Mouse (Mus musculus) megakaryocyte, adult 5-6 weeks (primary cell): ENCODE results near the gene Gigyf2. TPM values are rescaled to one million over a fixed set of nuclear protein-coding genes. Genes with fewer than 3 reads are reported as not detected.

Source experiments
- ATAC-seq: 2 replicates; pipeline ENCODE4 v1.8.0; 2016; ENCODE audit warnings: mild to moderate bottlenecking, inconsistent platforms; ENCODE audit not compliant: poor library complexity, severe bottlenecking
- total RNA-seq, 2 experiments: library from RNA; stranded (forward) in 1 of 2; stranded (reverse) in 1 of 2; fragments of 153-499, 151-499 nt in 1 of 2; fragments of 221-1000, 200-1000 nt in 1 of 2; gene quantifications; 2 replicates each; pipeline versions ENCODE4 v1.2.3 to v1.2.4; 2015 to 2017

Gene Gigyf2
- total RNA-seq, 2 experiments from 2014 or later: 38.6 to 90.8 TPM

DNA sequence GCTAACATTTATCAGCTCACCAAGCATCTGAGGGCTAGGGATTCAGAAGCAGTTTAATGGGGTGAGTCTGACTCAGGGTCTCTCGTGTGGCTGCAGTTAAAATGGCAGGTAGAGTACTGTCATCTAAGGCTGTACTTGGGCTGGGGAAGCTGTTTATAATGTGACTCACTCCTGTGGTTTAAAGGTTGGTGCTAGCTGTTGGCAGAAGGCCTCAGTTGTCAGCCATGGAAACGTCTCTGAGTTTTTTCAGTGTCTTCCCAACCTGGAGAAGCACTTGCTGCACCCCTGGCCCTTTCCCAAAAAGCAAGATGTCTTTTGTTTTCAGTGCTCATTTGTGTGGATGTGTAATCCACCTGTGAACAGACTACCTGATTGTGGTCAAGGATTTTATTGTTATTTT lies 10.9 kb upstream of the Gigyf2 start:
- no peak for ATAC-seq

DNA sequence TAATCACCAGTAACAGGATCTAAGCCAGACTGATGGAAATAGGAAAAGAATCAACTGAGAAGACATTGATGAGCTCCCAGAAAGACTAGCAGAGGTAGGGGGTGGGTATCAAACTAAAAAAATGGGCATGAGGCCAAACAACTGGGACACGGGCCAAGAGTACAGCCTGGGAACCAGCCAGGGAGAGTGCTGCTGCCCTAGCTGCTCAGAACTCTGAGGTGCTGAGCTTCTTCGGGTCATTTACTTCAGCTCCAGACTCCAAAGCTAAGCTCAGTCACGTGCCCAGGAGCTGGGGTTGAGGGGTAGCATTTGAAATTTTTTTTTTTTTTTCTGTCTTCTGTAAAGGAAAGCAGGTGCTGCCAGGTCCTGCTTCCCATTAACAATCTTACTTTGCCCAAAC lies 10.1 kb upstream of the Gigyf2 start:
- ATAC-seq: no peak

- no peak for ATAC-seq
Measured at GRCm38 (mm10) chr1:87321071-87321470, 5.7 kb upstream of the Gigyf2 start.

DNA sequence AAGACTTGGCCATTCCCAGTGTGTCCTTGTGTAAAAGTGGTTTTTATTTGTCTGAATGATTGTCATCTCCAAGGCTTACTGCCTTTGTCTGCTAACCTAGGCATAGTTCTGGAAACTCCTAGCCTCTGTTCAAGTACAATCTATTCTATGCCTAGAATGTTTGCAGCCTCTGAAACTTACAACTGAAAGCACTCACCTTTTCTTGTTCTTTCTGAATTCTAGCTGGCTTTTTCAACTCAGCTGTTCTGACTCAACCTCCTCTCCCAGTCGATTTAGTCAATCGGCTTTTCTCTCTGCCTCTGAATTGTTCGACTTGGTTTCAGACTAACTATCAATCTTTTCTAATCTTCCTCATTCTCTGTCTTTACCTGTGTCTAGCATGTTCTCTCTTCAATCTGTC lies 4.0 kb upstream of the Gigyf2 start:
- no peak for ATAC-seq

DNA sequence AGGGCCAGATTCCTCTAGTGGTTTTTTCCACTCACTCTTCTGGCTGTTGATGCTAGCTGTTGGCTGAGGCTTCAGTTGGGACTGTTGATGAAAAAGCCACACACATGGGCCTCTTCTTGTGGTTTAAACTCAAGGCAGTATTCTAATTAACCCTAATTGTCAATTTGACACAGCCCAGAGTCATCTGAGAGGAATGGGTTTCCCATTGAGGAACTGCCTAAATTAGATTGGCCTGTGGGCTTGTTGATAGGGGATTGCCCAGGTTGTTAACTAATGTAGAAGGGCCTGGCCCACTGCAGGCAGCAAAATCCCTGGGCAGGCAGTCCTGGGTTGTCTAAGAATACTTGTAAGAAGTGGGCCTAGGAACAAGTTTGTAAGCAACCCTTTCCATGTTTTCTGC lies 2.1 kb upstream of the Gigyf2 start:
- no peak for ATAC-seq

DNA sequence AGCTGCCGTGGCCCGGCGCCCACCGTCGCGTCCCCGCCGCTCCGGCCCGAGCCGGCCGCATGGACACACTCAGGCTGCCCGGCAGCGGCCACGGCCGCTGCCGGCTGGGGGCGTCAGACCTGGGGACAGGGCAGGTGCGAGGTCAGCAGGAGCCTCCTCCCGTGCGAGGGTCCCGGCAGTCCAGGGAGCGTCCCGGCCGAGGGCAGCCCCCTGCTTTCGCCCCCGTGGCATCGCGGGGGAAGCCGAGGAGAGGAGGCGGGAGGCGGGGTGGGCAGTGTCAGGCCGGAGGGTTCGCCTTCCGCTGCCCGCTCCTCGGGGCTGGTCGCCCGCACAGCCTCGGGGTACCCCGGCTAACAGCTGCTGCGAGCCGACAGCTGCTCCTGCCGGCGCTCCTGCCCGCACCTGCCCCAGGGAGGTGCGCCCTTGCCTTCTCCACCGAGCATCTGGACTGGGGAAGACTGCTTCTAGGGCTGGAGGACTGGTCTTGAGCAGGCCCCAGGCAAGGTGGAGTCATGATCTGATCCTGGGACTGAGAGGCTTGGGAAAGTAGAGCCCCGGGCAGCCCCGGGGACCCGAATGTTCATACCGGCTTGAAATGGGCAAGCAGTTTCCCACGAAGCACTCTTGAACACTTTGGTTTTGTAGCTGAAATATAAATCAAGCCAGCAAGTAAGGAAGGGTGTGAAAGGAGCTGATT lies 515 bp downstream of the Gigyf2 start:
- peak; percentile 27 for ATAC-seq

DNA sequence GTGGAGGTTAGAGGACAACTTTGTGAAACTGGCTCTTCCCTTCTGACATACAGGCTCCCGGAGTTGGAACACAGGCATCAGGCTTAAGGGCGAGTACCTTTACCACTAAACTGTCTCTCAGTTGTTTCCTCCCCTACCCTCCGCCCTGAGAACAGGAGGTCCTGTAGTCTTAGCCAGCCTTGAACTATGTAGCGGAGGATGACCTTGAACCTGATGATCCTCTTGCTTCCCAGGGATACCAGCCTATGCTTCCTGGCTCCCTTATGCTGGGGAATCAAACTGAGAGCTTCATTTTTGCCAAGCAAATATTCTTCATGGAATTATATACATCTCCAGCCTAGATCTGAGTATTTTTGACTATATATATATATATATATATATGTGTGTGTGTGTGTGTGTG lies 5.0 kb downstream of the Gigyf2 start:
- ATAC-seq: no peak

GRCm38 (mm10) chr1:87350576-87350975 lies 23.8 kb downstream of the Gigyf2 start:
- ATAC-seq: no peak

DNA sequence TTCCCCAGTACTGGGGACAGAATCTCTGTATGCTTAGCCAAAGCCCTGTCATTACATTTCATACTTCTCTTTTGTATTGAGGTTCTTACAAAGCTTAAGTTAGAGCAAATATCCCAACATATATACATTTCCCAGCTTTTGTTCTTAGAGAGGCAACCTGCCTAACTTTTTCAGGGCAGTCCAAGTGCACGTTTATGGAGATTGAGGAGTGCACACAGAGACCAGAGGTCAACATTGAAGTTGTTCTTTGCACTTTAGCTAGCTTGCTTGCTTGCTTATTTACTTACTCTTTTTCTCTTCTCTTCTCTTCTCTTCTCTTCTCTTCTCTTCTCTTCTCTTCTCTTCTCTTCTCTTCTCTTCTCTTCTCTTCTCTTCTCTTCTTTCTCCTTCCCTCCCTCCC lies 33.5 kb downstream of the Gigyf2 start:
- ATAC-seq: no peak

DNA sequence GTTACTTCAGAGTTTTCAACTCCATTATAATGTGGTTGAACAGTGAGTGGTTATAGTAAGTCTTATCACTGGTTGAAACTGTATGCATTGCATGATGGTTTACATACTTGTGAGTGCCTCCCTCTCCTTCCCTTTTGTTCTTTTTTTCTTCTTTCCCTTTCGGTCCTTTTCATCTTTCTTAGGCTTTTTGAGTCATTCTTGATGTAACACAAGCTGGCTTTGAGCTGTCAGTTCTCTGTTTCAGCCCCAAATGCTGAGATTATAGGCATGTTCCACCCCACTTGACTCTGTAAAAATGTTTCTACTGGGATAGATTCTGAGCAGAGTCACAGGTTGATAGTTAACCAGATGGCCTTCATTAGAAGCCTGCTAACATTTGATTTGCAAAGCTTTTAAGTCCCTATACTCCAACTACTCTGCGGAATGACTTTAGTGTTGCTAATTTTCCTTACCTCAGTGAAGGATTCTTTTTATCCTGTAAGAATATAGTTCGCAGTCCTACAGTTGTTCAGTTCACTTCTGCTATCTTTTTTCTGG lies 51.3 kb downstream of the Gigyf2 start:
- no peak for ATAC-seq

DNA sequence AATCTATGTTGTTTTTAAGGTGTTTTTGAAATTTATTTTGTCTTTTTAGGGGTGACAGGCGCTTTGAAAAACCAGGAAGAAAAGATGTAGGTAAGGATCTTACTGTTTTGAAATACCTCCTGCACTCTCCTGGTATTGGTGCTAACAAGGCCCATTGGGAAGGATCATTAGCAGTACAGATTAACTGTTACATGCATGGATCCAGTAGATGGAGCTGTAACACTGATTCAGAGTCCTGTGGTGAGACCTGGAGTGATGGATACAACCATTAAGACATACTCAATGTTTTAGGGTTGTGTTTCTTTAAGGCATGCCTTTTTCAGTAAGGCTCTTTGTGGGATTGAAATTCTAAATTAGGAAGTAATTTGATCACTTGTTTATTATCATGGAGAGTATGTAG lies 53.1 kb downstream of the Gigyf2 start:
- no peak for ATAC-seq

DNA sequence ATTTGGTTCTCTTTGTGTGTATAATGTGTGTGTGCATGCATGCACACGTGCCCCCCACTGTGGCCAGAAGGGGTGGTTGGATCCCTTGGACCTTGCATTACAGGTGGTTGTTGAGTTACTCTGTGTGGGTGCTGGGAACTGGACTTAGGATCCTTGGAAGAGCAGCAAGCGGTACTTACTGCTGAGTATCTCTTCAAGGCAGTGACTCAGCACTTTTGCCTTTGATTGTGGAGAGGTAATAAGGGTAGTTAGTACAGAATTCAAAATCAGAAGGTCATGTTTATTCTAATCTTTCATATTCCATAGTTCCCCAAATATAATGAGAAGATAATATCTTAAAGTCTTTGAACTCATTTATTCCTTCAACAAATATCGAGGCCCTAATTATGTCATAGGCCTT lies 54.4 kb downstream of the Gigyf2 start:
- no peak for ATAC-seq

DNA sequence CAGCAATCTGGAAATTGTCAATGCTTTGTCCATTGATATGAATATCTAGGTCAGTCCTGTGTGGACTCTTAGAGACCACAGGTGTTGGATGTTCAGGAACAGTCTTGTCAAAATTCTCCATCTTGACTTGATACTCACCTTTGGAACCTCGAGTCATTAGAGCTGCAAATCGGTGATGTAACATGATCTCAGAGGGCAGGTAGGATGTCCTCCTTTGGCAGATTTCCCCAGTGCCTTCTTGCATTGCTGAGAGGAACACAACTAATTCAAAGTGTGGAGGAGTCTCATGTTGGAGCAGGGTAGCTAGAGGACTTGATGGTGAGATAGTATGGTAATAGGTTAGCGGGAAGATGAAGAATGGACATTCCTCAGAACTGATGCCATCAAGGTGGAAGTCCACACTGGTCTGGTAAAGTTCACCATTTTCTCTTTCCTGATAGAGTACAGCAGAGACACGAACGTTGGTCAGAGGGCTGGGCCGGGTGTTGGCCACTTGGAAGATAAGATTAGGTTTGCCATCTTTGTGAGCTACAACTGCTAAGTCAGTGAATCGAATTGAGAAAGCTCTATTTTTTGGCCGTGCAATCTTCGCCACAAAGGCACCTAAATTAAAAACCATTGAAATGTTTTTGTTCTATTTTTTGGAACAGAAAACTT lies 59.8 kb downstream of the Gigyf2 start:
- ATAC-seq: no peak

- no peak for ATAC-seq
Measured at GRCm38 (mm10) chr1:87393444-87394195, 66.8 kb downstream of the Gigyf2 start.

GRCm38 (mm10) chr1:87394594-87394993 lies 67.8 kb downstream of the Gigyf2 start, which contains the start of gene Kcnj13:
TSS of gene Kcnj13 (minus strand) at chr1:87394729.
- ATAC-seq: no peak

- no peak for ATAC-seq
Measured at GRCm38 (mm10) chr1:87396923-87397586, 70.3 kb downstream of the Gigyf2 start.

DNA sequence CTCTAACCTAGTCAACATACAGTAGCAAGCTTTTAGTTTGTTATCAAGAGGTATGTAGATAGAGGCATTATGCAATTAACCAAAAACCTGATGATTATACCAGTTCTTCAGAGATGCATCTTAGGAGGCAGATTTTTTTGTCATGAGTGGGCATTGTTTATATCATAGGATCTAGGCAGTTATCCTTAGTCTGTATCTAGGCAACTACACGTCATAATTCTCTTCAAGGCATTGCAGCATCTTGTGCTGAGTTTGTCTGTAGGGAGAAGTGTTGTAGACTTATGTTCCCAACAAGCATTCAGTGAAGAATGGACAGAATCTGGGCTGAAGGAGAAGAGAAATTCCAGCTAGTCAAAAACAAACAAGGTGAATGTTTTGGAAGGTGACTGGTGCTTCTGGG lies 77.9 kb downstream of the Gigyf2 start:
- ATAC-seq: no peak

DNA sequence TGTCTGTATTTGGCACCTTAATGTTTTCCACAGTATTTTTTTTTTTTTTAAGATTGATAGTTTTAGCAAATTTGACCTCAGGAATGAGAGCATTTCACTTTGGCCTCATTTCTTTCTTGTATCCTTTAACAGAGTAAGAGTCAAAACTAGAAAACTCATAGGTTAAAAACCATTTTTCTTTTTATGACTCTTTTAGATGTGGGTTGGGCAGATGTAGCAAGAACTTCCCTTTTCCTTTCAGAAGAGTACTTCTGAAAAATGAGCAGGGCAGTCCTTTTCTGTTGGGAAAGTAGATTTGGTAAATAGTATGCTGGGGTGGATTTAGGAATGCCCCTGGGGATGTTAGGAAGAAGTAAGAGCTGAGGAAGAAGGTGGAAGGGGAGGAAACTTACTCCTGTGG lies 79.2 kb downstream of the Gigyf2 start:
- ATAC-seq: no peak

- no peak for ATAC-seq
Measured at GRCm38 (mm10) chr1:87409380-87409779, 82.6 kb downstream of the Gigyf2 start.

DNA sequence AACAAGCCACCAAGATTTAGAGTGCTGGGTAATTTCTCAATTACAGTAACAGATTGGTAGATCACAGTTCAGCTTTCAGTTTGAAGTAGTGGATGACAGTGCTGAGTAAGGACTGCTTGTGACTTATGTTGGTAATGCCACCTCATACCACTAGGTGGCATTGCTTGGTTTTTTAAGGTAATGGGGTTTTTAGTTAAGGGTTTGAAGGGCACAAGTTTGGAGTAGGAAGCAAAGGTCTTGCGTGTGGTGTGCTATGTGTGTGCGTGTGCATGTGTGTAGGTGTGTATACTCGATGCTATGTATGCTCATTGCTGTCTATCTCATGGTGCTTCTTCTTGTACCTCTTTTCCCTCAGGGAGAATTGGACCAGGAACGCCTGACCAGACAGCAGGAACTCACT lies 91.9 kb downstream of the Gigyf2 start:
- peak; percentile 62; the same call in 1 of the 2 replicates for ATAC-seq

GRCm38 (mm10) chr1:87435125-87435524 lies 108.3 kb downstream of the Gigyf2 start:
- no peak for ATAC-seq
